Mouse (Mus musculus): ENCODE results near the gene Sec1.

The Sec1 gene

GRCm38 (mm10) chr7:45705443-45705864, 11.3 kb upstream of the Sec1 start:
- intact Hi-C loops (cut with DNase I) = no loop called here

DNA sequence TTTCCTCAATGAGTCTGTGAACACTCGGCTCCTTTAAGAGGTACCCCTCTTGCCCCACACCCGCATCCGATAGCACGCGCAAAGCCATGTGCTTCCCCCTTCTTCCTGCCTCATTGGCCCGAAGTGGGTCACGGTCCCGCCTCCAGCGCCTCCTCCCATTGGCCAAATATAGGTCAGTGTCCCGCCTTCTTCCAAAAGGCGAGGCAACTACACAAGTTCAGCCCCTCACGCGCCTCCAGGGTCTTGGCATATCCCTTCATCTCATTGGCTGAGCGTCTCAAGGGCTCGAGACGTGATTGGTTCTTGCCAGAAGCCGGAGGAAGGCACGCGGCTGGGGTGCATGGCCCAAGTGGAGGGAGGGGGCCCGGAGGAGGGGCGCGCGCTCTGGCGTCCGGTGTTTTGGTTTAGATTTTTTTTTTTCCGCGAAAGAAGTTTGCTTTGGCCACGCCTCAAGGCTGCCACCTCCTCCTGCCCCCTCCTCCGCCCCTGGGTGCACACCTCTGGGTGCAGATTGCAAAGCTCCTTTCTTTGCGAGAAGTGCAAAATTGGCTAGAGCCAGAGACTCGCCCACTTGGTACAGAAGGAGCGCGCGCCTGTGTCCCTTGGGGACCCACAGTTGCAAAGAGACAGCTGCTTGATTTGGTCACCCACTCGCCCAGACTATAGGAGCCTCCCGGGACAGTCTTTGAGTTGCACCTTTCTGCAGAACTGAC, 10.7 kb upstream of the Sec1 start, which contains the start of gene Dbp:
Dbp (plus strand) TSS at position 359 of the 713 bp plus-strand sequence.
- intact Hi-C loops (cut with DNase I) = no loop called here

DNA sequence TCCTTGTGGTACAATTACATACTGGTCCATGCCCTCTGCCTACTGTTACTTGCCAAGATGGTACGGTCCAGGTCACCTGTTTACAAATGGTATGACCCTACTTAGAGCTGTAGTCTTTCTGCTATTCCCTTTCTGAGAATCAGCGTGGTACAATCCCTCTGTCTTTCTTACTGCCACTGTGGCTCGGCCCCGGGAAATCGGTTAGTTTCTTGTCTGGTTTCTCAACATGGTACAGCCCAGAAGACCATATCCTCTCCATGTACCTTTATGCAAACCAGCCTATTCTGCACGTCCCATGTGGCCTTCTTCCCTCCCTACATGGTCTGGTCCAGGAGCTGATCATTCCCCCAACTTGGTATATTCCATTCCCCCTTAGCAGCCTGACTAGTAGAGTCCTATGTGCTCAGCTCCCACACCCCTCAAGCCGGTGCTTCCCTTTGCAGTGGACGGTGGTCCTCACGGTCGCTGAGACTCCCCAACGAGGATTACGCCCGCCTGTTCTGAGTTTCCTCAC, 9.9 kb upstream of the Sec1 start:
- intact Hi-C loops (cut with DNase I) = no loop called here

DNA sequence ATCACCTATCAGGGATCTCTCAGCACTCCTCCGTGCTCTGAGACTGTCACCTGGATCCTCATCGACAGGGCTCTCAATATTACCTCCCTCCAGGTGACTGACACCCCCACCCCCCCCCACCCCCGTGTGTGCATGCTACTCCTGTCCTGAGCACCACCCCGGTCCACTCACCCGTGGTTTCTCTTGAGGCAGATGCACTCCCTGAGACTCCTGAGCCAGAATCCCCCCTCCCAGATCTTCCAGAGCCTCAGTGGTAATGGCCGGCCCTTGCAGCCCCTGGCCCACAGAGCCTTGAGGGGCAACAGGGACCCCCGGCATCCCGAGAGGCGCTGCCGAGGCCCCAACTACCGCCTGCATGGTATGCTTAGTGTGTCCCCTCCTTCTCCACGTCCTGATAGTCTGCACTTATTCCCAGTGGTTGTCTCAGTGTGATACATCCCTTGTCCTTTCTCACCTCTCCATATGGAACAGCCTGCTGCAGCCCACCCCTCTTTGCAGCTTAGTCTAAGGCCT, 9.4 kb upstream of the Sec1 start:
- intact Hi-C loops (cut with DNase I) = no loop called here

DNA sequence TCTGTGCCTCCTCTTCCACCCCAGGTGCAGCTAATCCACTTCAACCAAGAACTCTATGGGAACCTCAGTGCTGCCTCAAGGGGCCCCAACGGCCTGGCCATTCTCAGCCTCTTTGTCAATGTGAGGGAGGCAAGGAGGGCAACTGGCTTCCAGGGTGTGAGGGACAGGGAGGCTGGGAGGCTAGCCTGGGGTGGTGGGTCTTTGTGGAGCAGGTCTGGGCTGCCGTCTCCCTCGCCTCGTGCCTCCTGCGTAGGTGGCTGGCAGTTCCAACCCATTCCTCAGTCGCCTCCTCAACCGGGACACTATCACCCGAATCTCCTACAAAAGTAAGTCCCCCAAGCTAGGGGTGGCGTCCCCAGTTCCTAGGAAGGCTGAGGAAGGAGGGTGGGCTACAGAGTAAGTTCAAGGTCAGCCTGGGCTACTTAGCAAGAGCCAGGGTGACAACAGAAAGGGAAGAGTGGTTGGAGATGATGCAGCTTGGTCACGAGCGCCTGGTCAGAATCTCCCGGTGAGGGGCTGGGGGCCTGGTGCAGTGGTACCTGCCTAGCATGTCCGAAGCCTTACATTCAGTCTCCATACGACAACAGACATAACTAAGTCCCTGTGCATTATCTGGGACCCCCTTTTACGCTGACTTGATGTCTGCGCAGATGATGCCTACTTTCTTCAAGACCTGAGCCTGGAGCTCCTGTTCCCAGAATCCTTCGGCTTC, 8.8 kb upstream of the Sec1 start:
- intact Hi-C loops (cut with DNase I) = no loop called here

GRCm38 (mm10) chr7:45702316-45702715, 8.1 kb upstream of the Sec1 start:
- intact Hi-C loops (cut with DNase I) = no loop called here

DNA sequence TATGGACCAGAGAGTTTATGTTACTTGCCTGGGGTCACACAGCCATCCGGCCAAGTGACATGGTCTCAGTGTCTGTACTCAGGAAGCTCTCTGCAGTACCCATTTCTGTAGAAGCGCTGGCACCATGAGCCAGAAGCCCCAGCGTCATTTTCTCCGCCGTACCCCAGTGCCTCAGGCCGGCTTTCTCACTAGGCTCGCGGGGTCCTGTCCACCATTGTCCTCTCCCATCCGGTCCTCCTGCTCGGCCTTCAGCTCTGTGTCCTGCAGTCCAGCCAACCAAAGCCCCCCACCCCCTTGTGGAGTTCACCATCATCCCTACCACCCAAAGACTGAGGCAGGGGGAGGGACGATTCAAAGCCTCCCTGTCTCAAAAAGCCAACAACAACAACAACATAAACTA, 7.4 kb upstream of the Sec1 start:
- intact Hi-C loops (cut with DNase I) = no loop called here

- intact Hi-C loops (cut with DNase I) = no loop called here
These were observed 6.9 kb upstream of the Sec1 start for GRCm38 (mm10) chr7:45701072-45701471.

DNA sequence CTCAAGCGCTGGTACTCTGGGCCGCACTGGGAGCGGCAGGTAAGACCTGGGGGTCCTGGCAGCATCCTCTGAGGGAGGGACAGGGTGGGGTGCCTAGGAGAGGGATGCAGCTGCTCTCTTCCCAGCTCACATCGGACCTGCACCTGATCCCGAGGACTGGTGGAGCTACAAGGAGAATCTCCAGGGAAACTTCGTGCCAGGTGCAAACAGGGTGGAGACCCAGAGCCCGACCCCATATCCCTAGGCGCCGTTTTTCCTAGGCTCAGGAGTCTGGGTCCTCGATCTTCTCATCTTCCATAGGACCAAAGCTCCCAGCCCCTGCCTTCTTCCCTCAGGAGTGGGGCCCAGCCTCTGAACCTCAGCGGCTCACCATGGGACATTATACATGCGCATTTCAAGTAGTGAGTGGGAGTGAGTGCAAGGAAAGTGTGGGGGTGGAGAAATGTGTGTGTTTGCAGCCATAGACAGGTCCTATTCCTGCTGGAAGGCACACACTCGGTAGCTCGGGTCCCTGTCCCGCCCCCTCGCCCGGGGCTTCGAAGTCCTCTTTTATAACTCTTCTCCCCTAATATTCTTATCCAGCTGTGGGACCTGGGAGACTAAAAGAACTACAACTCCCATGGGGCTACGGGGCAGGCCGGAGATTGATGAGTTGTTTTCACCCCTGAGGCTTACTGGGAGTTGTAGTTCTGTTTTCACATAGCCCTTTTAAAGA, 6.3 kb upstream of the Sec1 start:
- intact Hi-C loops (cut with DNase I) = no loop called here

GRCm38 (mm10) chr7:45699523-45700141, 5.4 kb upstream of the Sec1 start, which contains the start of gene Car11:
Gene Car11, plus strand, starts transcription at chr7:45699843.
- intact Hi-C loops (cut with DNase I) = no loop called here

DNA sequence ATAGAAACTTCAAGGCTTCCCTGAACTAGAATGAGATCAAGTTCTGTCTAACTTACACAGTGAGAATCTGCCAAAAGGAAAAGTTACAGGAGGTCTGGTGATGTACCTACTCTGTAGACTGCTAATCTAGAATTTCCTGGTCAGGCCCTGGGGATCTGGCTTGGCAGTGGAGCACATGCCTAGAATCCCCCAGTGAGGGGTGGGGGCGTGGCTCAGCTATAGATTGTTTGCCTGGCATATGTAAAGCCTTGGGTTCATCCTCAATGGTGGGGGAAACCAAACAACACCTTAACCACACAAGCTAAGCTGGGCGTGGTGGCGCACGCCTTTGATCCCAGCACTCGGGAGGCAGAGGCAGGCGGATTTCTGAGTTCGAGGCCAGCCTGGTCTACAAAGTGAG, 3.7 kb upstream of the Sec1 start:
- intact Hi-C loops (cut with DNase I) = no loop called here

DNA sequence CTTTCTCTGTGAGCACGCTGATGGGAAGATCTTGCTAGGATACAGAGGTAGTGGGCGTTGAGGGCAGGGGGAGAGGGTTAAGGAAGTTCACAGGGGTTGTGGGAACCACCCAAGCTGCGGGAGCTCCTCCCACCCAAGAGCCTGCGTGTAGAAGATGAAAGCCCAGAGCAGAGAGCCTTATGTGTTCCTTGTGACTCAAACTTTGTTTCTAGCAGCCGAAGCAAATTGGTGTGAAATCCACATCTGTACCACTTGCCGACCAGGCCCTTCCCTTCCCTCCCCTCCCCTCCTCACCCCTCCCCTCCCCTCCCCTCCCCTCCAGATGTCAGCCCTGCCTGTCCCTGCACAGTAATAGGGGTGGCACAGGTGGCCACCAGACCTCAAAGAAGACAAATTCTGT, 896 bp upstream of the Sec1 start:
- intact Hi-C loops (cut with DNase I) = no loop called here

DNA sequence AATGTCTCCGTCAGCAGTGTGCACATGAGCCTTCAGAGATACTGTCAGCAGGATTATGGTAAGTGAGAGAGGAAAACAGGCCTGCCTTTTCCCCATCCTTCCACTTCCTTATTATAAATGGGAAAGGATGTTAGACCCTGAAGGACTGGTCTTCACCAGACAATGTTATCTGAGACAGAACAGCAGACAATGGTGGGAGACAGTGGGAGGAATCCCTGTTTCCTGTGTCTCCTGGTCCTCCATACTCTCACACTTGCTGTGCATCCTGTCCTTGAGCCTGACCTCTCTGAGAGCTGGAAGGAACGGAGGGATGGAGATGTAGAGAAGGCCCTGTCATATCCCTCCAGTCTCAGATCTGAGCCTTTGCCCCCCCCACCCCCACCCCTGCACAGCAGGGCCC, 1.8 kb downstream of the Sec1 start:
- intact Hi-C loops (cut with DNase I) = no loop called here

DNA sequence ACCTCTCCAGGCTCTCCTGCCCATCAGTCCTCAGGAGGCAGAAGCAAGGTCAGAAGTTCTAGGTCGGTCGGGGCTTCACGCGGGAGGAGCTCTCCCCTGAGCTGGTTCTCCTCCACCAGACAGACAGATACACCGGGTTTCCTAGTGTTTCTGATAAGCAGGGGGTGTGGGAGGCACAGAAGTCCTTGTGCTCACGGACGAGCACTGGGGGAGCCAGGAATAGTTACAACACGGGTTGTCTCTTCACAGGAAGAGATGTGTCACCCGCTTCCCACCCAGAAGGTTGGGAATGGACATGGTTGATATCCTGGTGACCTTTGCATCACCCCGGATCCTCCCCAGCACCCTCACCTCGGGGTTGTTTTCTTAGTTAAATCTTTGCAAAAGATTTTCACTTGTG, 4.4 kb downstream of the Sec1 start:
- intact Hi-C loops (cut with DNase I) = no loop called here

DNA sequence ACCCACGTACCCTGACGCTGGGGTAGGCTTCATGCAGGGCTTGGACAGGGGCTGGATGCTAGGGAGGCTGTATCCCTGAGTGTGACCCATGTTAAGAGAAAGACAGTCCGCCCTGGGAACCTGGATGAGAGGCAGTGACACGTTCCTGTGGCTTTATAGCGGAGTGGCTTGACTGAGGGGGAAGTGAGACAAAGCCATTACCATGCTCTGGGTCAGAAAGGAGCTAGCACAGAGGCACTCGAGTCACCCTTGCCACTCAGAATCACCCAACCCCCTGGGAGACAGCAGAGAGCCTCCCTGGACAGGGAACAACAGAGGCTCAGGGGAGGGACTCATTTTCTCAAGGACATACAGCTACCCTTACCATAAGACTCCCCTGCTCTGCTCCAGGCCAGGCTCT, 5.1 kb downstream of the Sec1 start:
- intact Hi-C loops (cut with DNase I) = no loop called here

- intact Hi-C loops (cut with DNase I) = no loop called here
These were observed 7.4 kb downstream of the Sec1 start for GRCm38 (mm10) chr7:45686841-45687240.

- intact Hi-C loops (cut with DNase I) = no loop called here
These were observed 8.4 kb downstream of the Sec1 start for GRCm38 (mm10) chr7:45685811-45686210.

GRCm38 (mm10) chr7:45683396-45684050, 10.7 kb downstream of the Sec1 start, which contains the start of gene Ntn5:
Gene Ntn5, plus strand, starts transcription at chr7:45684022.
- intact Hi-C loops (cut with DNase I) = loop anchor here (5.0 kb wide), 2 partner anchors 41 to 91 kb away; no protein-coding TSS in a partner anchor

GRCm38 (mm10) chr7:45682144-45683126, 11.8 kb downstream of the Sec1 start:
- intact Hi-C loops (cut with DNase I) = loop anchor here (5.0 kb wide), 2 partner anchors 40 to 90 kb away; no protein-coding TSS in a partner anchor
